Mouse (Mus musculus) CH12.LX (cell line): Measurements from ENCODE around the gene Ost4.

Experiments
- CTCF ChIP-seq, 2 experiments: IDR thresholded peaks in 1 of 2; conservative IDR thresholded peaks in 1 of 2; 2 replicates each; pipeline ENCODE4 v1.5.1; 2011 to 2012; ENCODE audit warnings: low read depth in 2 of 2, low read length in 2 of 2, improper control_type of control experiment in 1 of 2, inconsistent platforms in 1 of 2, mild to moderate bottlenecking in 1 of 2, moderate library complexity in 1 of 2
- ETS1 ChIP-seq: conservative IDR thresholded peaks from 2 replicates; pipeline ENCODE4 v1.6.1; 2012; ENCODE audit warnings: low read depth, mild to moderate bottlenecking, inconsistent platforms, low read length, improper control_type of control experiment, moderate library complexity
- MAX ChIP-seq: IDR thresholded peaks from 2 replicates; pipeline ENCODE4 v1.6.1; 2011; ENCODE audit warnings: low read length, improper control_type of control experiment
- MXI1 ChIP-seq: IDR thresholded peaks from 2 replicates; pipeline ENCODE4 v1.6.1; 2011; ENCODE audit warnings: mild to moderate bottlenecking, low read depth, low read length, improper control_type of control experiment
- POLR2A ChIP-seq: IDR thresholded peaks from 2 replicates; pipeline ENCODE4 v1.6.1; 2011; ENCODE audit warnings: low read depth, mild to moderate bottlenecking, improper control_type of control experiment, low read length
- ZKSCAN1 ChIP-seq: IDR thresholded peaks from 2 replicates; pipeline ENCODE4 v1.6.1; 2012; ENCODE audit warnings: low read depth, inconsistent platforms, low read length, improper control_type of control experiment, borderline replicate concordance

- TF ChIP-seq POLR2A (no peak), CTCF (conservative IDR thresholded peaks at IDR 0.05 in 1 of 2, IDR thresholded peaks at IDR 0.05 in 1 of 2; ENCODE audit: low read depth in 2 of 2, low read length in 2 of 2) (no peak), MAX (no peak), ETS1 (no peak), ZKSCAN1 (no peak), MXI1 (no peak)
Measured at GRCm38 (mm10) chr5:30930846-30931245, 23.3 kb upstream of the Ost4 start.
